Mouse (Mus musculus) MEL (cell line): ENCODE data around the gene Cyp26a1. TPM values are rescaled to one million over a fixed set of nuclear protein-coding genes. Genes with fewer than 3 reads are reported as not detected.

ENCODE experiments used
- DNase-seq: peaks from one replicate; pipeline ENCODE4 v3.0.0; 2011; ENCODE audit warnings: low read depth, low spot score
- H3K27ac ChIP-seq: 2 replicates; pipeline ENCODE4 v1.5.1; 2012; ENCODE audit warnings: low read depth, mild to moderate bottlenecking, control low read depth, low read length, moderate library complexity; ENCODE audit not compliant: control insufficient read depth
- H3K27me3 ChIP-seq, 2 experiments: fragments of 150-350 bp in 1 of 2; sonication (generic) in 1 of 2; 2 replicates each; pipeline ENCODE4 v1.6.1; 2012; ENCODE audit warnings: low read length in 2 of 2, mild to moderate bottlenecking in 2 of 2, improper control_type of control experiment in 1 of 2, moderate library complexity in 1 of 2; ENCODE audit not compliant: insufficient read depth in 2 of 2, control insufficient read depth in 1 of 2
- H3K36me3 ChIP-seq, 2 experiments: 2 replicates each; pipeline ENCODE4 v1.6.1; 2012 to 2014; ENCODE audit warnings: low read length in 2 of 2, improper control_type of control experiment in 1 of 2, inconsistent platforms in 1 of 2, mild to moderate bottlenecking in 1 of 2; ENCODE audit not compliant: insufficient read depth in 2 of 2, control insufficient read depth in 1 of 2
- H3K4me1 ChIP-seq, 2 experiments: fragments of 150-350 bp in 1 of 2; sonication (generic) in 1 of 2; 2 replicates each; pipeline ENCODE4 v1.6.1; 2012; ENCODE audit warnings: low read length in 2 of 2, improper control_type of control experiment in 1 of 2, mild to moderate bottlenecking in 1 of 2; ENCODE audit not compliant: insufficient read depth in 2 of 2, control insufficient read depth in 1 of 2
- H3K4me3 ChIP-seq, 2 experiments: fragments of 150-350 bp in 1 of 2; sonication (generic) in 1 of 2; 2 replicates each; pipeline ENCODE4 v1.5.1; 2012; ENCODE audit warnings: low read depth in 2 of 2, low read length in 2 of 2, mild to moderate bottlenecking in 2 of 2, moderate library complexity in 2 of 2, control low read depth in 1 of 2, improper control_type of control experiment in 1 of 2; ENCODE audit not compliant: control insufficient read depth in 1 of 2, insufficient read depth in 1 of 2
- H3K79me2 ChIP-seq: 2 replicates; pipeline ENCODE4 v1.6.1; 2012; ENCODE audit warnings: mild to moderate bottlenecking, low read length, moderate library complexity; ENCODE audit not compliant: control insufficient read depth, poor library complexity, insufficient read depth
- H3K9ac ChIP-seq: 2 replicates; pipeline ENCODE4 v1.6.1; 2012; ENCODE audit warnings: low read depth, mild to moderate bottlenecking, control low read depth, low read length, moderate library complexity; ENCODE audit not compliant: control insufficient read depth, poor library complexity, severe bottlenecking
- H3K9me3 ChIP-seq: fragments of 150-350 bp; sonication (generic); replicated peaks from 2 replicates; pipeline ENCODE4 v1.6.1; 2012; ENCODE audit warnings: mild to moderate bottlenecking, low read length, improper control_type of control experiment, moderate library complexity; ENCODE audit not compliant: insufficient read depth
- EP300 ChIP-seq, 2 experiments: IDR thresholded peaks; 2 replicates each; pipeline ENCODE4 v1.6.1; 2011; ENCODE audit warnings: improper control_type of control experiment in 2 of 2, low read length in 2 of 2, low read depth in 1 of 2, mild to moderate bottlenecking in 1 of 2
- HCFC1 ChIP-seq: IDR thresholded peaks from 2 replicates; pipeline ENCODE4 v1.6.1; 2012; ENCODE audit warnings: low read depth, mild to moderate bottlenecking, inconsistent platforms, low read length, improper control_type of control experiment, moderate library complexity
- JUND ChIP-seq: IDR thresholded peaks from 2 replicates; pipeline ENCODE4 v1.6.1; 2011; ENCODE audit warnings: low read depth, mild to moderate bottlenecking, improper control_type of control experiment, low read length
- MAX ChIP-seq: IDR thresholded peaks from 2 replicates; pipeline ENCODE4 v1.6.1; 2011; ENCODE audit warnings: low read length, improper control_type of control experiment
- MAZ ChIP-seq: IDR thresholded peaks from 2 replicates; pipeline ENCODE4 v1.6.1; 2012; ENCODE audit warnings: low read depth, mild to moderate bottlenecking, inconsistent platforms, low read length, improper control_type of control experiment
- POLR2AphosphoS5 ChIP-seq: IDR thresholded peaks from 2 replicates; pipeline ENCODE4 v1.6.1; 2012; ENCODE audit warnings: low read depth, borderline replicate concordance, mild to moderate bottlenecking, inconsistent platforms, low read length, moderate library complexity, mixed read lengths
- TBP ChIP-seq: IDR thresholded peaks from 2 replicates; pipeline ENCODE4 v1.8.0; 2011; ENCODE audit warnings: low read depth, low read length, improper control_type of control experiment
- ZC3H11A ChIP-seq: IDR thresholded peaks from 2 replicates; pipeline ENCODE4 v1.6.1; 2012; ENCODE audit warnings: low read depth, mild to moderate bottlenecking, inconsistent platforms, low read length, improper control_type of control experiment
- polyA plus RNA-seq, 2 experiments: library from polyadenylated mRNA; stranded (reverse) in 1 of 2; unstranded in 1 of 2; fragments of >175 nt in 1 of 2; fragments of >200 nt in 1 of 2; gene quantifications; 2 replicates each; pipeline versions ENCODE4 v1.2.1 to v1.2.4; 2012; ENCODE audit warnings: low replicate concordance in 2 of 2, low read depth in 1 of 2; ENCODE audit not compliant: insufficient read length in 2 of 2, insufficient read depth in 1 of 2, missing spikeins in 1 of 2
- total RNA-seq: library from RNA; depleted of rRNA; stranded (reverse); fragments of 300-350 nt; gene quantifications from 2 replicates; pipeline ENCODE4 v1.2.3, GENCODE M21; 2012; rRNA removed

Gene Cyp26a1
- total and polyA plus RNA-seq, 3 experiments = not detected

DNA sequence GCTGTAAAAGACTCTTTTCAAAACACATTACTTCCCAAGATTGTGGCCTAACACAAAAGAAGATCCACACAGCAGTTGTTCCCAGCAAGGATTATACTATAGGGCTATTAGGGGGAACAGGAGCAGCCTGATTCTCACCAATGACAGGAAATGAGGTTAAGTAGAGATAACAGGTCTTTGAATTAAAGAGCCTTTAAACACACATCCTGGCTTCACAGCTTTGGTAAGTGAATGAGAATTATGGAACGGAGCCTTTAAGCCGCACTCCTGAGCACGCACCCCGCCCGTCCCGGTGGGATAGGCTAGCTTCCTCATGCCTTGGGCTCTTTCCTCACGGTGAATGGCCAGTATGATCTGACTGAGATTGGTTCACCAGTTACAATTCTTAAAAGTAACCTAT, 42.4 kb downstream of the Cyp26a1 start:
- no peaks in the 10 kb centered on the region for H3K9me3 ChIP-seq
- TF ChIP-seq EP300 (IDR thresholded peaks at IDR 0.05; ENCODE audit: low read depth in 1 of 2, low read length in 2 of 2) (no peak), TBP (no peak), ZC3H11A (no peak), MAZ (no peak), HCFC1 (no peak), MAX (no peak), JUND (no peak), POLR2AphosphoS5 (no peak)
- TF ChIP-seq, all 39 proteins: peak for 0

More for the DNA sequence above, 42.4 kb downstream of the Cyp26a1 start:
- H3K4me3 ChIP-seq = no peak overlapping the region
- H3K79me2 ChIP-seq = no peaks in the 10 kb centered on the region
- H3K27ac ChIP-seq = no peak overlapping the region
- peaks cover 1 to 5% of the 10 kb centered on the region in 2 experiments; a peak in 2 of 4 replicates for H3K27me3 ChIP-seq
- no peaks in the 10 kb centered on the region for H3K4me1 ChIP-seq
- H3K9ac ChIP-seq = no peak overlapping the region
- no peak for DNase-seq
- no peaks in the 10 kb centered on the region for H3K36me3 ChIP-seq

Other genes with a start within 250 kb of the Cyp26a1 start
- gene Exoc6, start 147.4 kb upstream of the Cyp26a1 start, total RNA-seq = 30.2 and 30.9 TPM in 2 replicates
- 10 to 100 TPM in 1 of 2 experiments, not detected in 1; 41.2 TPM for gene Exoc6, start 147.4 kb upstream of the Cyp26a1 start, polyA plus RNA-seq
- 0.08 TPM in 1 of 2 replicates, not detected in the other for gene Cyp26c1, start 12.2 kb upstream of the Cyp26a1 start, total RNA-seq
- not detected for gene Cyp26c1, start 12.2 kb upstream of the Cyp26a1 start, polyA plus RNA-seq